Mouse (Mus musculus) lung, adult 2 months (tissue): ENCODE results near the gene Fcgr1.
"Not testable (repeated sequence)": the region's sequence is repeated elsewhere in the genome, so short reads cannot be mapped to it uniquely, and the experiment has no call there.

ENCODE experiments used
- CTCF ChIP-seq: fragments of 200-500 bp; IDR thresholded peaks from 2 replicates; pipeline ENCODE4 v1.5.1; 2011; ENCODE audit warnings: mild to moderate bottlenecking, low read length, control low read depth; ENCODE audit not compliant: insufficient read depth
- POLR2A ChIP-seq: fragments of 200-500 bp; IDR thresholded peaks from 2 replicates; pipeline ENCODE4 v1.6.1; 2011; ENCODE audit warnings: low read depth, mild to moderate bottlenecking, control low read depth, low read length, borderline replicate concordance; ENCODE audit errors: extremely low read depth

DNA sequence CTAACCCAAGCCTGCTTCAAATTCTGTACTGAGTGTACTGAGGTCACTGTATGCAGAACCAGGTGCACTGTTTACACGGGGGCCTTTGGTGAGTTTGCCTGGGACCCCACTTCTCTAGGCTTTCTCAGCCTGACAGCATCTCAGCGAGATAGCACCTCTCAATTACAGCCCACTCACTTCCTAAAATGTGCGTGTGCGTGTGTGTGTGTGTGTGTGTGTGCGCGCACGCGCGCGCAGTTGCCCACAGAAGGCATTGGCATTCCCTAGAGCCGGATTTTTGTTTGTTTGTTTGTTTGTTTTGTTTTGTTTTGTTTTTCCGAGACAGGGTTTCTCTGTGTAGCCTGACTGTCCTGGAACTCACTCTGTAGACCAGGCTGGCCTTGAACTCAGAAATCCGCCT, 48.9 kb upstream of the Fcgr1 start:
- TF ChIP-seq CTCF, POLR2A: not testable (repeated sequence)
